Mouse (Mus musculus) myocyte (in vitro differentiated cells): Measurements from ENCODE around the gene Celsr2. TPM values are rescaled to one million over a fixed set of nuclear protein-coding genes. Genes with fewer than 3 reads are reported as not detected.
A peak's percentile ranks its signal among the peaks of the same experiment; 100 is the strongest.

Experiments
- H3K27me3 ChIP-seq: one replicate; pipeline ENCODE4 v1.6.1; 2011; ENCODE audit not compliant: control insufficient read depth, insufficient read depth, insufficient read length
- H3K36me3 ChIP-seq: one replicate; pipeline ENCODE4 v1.6.1; 2011; ENCODE audit not compliant: control insufficient read depth, insufficient read depth
- H3K4me2 ChIP-seq: one replicate; pipeline ENCODE4 v1.6.1; 2011; ENCODE audit warnings: low read depth, control low read depth
- H3K4me3 ChIP-seq: one replicate; pipeline ENCODE4 v1.5.1; 2011; ENCODE audit warnings: mild to moderate bottlenecking, control low read depth, moderate library complexity
- H3K79me2 ChIP-seq: one replicate; pipeline ENCODE4 v1.6.1; 2011; ENCODE audit not compliant: control insufficient read depth, insufficient read depth
- H3ac ChIP-seq: one replicate; pipeline ENCODE4 v1.6.1; 2011; ENCODE audit not compliant: control insufficient read depth, insufficient read length
- CEBPB ChIP-seq: IDR thresholded peaks from 2 replicates; pipeline ENCODE4 v1.6.1; 2011; ENCODE audit warnings: mild to moderate bottlenecking, moderate library complexity; ENCODE audit not compliant: poor library complexity, insufficient read depth, severe bottlenecking
- E2F4 ChIP-seq: IDR thresholded peaks from one replicate; pipeline ENCODE4 v1.6.1; 2011; ENCODE audit warnings: mild to moderate bottlenecking, control low read depth, moderate library complexity; ENCODE audit not compliant: insufficient read depth
- MAX ChIP-seq: IDR thresholded peaks from one replicate; pipeline ENCODE4 v1.6.1; 2011; ENCODE audit warnings: low read depth, mild to moderate bottlenecking, control low read depth
- MYOD1 ChIP-seq, 3 experiments: IDR thresholded peaks; one replicate each; pipeline ENCODE4 v1.6.1; 2011; ENCODE audit warnings: control low read depth in 2 of 3, low read depth in 2 of 3, mild to moderate bottlenecking in 2 of 3, moderate library complexity in 1 of 3; ENCODE audit not compliant: insufficient read length in 2 of 3, control insufficient read depth in 1 of 3
- MYOG ChIP-seq, 3 experiments: IDR thresholded peaks; one replicate each; pipeline ENCODE4 v1.6.1; 2011; ENCODE audit warnings: control low read depth in 2 of 3, low read depth in 2 of 3, mild to moderate bottlenecking in 2 of 3; ENCODE audit not compliant: insufficient read length in 2 of 3, control insufficient read depth in 1 of 3, insufficient read depth in 1 of 3
- POLR2A ChIP-seq: IDR thresholded peaks from one replicate; pipeline ENCODE4 v1.6.1; 2011; ENCODE audit warnings: low read depth, mild to moderate bottlenecking, control low read depth, moderate library complexity; ENCODE audit not compliant: insufficient read length
- POLR2AphosphoS2 ChIP-seq: IDR thresholded peaks from one replicate; pipeline ENCODE4 v1.6.1; 2011; ENCODE audit warnings: low read depth, control low read depth; ENCODE audit not compliant: insufficient read length
- REST ChIP-seq: IDR thresholded peaks from one replicate; pipeline ENCODE4 v1.6.1; 2011; ENCODE audit warnings: mild to moderate bottlenecking, control low read depth, moderate library complexity; ENCODE audit not compliant: insufficient read depth, insufficient read length
- SRF ChIP-seq: IDR thresholded peaks from one replicate; pipeline ENCODE4 v1.6.1; 2011; ENCODE audit warnings: low read depth; ENCODE audit not compliant: control insufficient read depth, insufficient read length
- TCF12 ChIP-seq: IDR thresholded peaks from one replicate; pipeline ENCODE4 v1.6.1; 2011; ENCODE audit warnings: mild to moderate bottlenecking, control low read depth; ENCODE audit not compliant: poor library complexity, insufficient read depth, severe bottlenecking
- TCF3 ChIP-seq: IDR thresholded peaks from one replicate; pipeline ENCODE4 v1.6.1; 2011; ENCODE audit warnings: low read depth, control low read depth; ENCODE audit not compliant: insufficient read length
- USF1 ChIP-seq: IDR thresholded peaks from one replicate; pipeline ENCODE4 v1.6.1; 2011; ENCODE audit warnings: low read depth, mild to moderate bottlenecking, control low read depth, moderate library complexity
- polyA plus RNA-seq: library from polyadenylated mRNA; unstranded; fragments of >200 nt; fragmentation: generic; extraction: Trizol; gene quantifications from one replicate; pipeline ENCODE4 v1.2.1, GENCODE M21; 2012; ENCODE audit warnings: missing spikeins

Celsr2 gene
- polyA plus RNA-seq, 1 experiment: not detected

DNA sequence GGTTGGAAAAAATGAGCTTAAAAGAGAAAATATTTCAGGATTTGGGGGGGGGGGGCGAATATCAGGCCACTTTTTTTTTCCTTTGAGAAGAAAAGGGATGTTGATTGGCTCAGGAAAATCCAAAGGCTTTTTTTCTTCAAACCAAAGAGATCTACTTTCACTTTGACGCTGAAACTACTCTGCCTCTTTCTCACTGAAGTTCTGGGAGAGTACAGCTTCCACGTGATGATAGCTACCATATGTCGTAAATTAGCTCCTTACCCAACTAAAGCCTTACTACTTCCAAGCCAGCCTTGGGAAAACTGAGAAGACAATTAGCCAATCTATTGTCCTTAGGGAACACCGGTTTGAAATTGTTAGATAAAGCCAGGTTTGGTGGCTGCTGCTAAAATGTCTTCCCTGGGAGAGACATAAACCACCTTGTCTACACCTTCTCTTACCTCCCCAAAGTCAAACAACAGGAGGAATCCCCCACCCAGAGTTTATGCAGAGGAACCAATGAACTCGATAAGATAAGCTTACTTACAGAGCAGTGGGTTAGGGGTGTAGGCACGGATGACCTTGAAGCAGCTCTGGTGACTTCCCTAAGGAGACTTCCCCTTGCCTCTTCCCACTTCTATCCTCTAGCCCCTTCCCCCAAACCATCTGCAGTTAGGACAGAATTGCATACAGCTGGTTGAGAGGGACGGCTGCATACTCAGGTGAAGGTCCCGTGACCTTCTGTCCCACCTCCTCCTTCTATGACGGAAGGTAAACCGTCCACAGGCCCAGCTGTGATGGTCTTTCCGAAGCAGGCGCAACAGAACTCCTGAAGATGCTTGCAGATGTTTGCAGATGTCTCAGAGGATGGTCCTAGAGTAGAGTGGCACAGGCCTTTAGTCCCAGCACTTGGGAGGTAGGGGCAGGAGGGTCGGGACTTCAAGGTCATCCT is 33.1 kb downstream of the Celsr2 start:
- Histone ChIP-seq H3K4me2 (peak overlapping the region; percentile 68), H3K36me3 (no peaks in the 10 kb centered on the region), H3ac (no peak overlapping the region), H3K27me3 (peaks cover 8% of the 10 kb centered on the region), H3K79me2 (no peaks in the 10 kb centered on the region), H3K4me3 (peak overlapping the region; percentile 45)
- no peak for TF ChIP-seq POLR2AphosphoS2
- TF ChIP-seq MYOD1 (IDR thresholded peaks at IDR 0.05; ENCODE audit: control insufficient read depth in 1 of 3, insufficient read length in 2 of 3, low read depth in 2 of 3): no peak
- TF ChIP-seq REST: no peak
- TF ChIP-seq TCF12: no peak
- TF ChIP-seq MAX: no peak
- TF ChIP-seq USF1: no peak
- TF ChIP-seq CEBPB: no peak
- no peak for TF ChIP-seq SRF
- TF ChIP-seq POLR2A: no peak
- no peak for TF ChIP-seq TCF3
- TF ChIP-seq MYOG (IDR thresholded peaks at IDR 0.05; ENCODE audit: control insufficient read depth in 1 of 3, insufficient read depth in 1 of 3, insufficient read length in 2 of 3, low read depth in 2 of 3): no peak
- no peak for TF ChIP-seq E2F4

DNA sequence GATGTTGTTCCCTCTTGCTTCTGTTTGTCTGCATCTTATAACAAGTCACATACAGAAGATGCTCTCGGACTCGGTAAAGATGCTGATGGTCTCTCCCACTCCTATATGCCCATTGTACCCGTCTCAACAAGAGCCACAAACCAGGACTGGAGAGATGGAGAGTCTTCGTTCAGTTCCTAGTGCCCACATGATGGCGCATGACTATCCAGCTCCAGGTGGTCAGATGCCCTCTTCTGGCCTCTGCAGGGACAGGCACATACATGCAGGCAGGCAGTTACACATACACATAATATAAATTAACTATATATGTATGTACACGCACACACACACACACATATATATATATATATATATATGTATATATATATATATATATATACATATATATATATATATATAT is 34.7 kb downstream of the Celsr2 start:
- Histone ChIP-seq H3ac (no peak overlapping the region), H3K4me2 (no peak overlapping the region), H3K79me2 (no peaks in the 10 kb centered on the region), H3K4me3 (no peak overlapping the region), H3K36me3 (no peaks in the 10 kb centered on the region), H3K27me3 (peaks cover 19% of the 10 kb centered on the region)
- TF ChIP-seq CEBPB: no peak
- TF ChIP-seq TCF3: no peak
- TF ChIP-seq POLR2A: no peak
- no peak for TF ChIP-seq MAX
- no peak for TF ChIP-seq TCF12
- no peak for TF ChIP-seq POLR2AphosphoS2
- no peak for TF ChIP-seq MYOD1 (IDR thresholded peaks at IDR 0.05; ENCODE audit: control insufficient read depth in 1 of 3, insufficient read length in 2 of 3, low read depth in 2 of 3)
- TF ChIP-seq SRF: no peak
- no peak for TF ChIP-seq USF1
- no peak for TF ChIP-seq E2F4

DNA sequence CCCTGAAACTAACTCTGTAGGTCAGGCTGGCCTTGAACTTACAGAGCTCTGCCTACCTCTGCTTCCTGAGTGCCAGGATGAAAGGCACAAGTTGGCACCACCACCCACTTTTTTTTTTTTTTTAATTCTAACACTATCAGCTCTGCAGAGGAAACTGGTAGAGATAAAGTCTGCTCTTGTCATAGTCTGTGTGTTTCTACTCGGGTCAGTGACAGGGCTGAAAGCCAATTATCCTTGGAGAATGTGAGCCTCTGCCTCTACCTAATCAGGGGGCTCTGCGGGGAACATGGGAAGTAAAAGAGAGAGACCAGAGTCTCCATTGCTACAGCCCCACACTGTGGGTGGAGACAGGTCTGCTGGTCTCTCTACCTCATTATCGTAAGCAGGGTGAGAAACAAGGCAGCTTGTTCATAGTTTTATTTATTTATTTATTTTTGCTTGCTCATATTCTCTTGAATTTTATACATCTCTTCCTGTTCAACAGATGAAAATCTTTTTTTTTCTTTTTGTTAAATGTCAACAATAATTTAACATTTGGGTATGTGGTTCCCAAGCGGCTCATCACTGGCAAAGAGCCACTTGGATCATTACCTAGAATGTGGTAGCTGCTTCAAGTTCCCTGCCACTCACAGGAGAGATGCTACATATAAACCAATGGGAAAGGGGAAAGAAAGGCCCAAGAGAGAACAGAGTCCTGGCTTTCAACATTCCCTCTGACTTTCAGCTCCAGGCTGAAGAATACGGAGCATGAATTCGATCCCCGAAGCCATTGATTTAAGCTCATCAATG is 36.3 kb downstream of the Celsr2 start:
- Histone ChIP-seq H3K79me2 (no peaks in the 10 kb centered on the region), H3ac (no peak overlapping the region)

DNA sequence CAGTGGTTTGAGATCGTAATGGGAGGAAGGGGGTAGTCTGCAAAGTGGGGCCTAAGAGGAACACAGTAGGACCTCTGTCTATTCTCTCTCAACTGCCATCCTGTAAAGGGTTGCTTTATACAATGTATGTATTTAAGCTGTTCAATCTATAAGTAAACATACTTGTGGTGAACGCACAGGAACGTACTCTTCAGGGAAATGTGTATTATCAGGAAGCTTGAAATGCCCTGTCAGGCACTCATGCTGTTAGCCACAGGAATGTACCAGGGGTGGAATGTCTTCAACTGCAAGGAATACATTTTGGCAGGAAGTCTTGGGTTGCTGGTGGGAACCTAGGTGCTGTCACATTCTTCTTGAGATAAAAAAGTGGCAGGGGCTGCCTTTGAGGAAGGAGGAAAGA is 42.7 kb downstream of the Celsr2 start:
- no peak overlapping the region for H3K4me3 ChIP-seq
- TF ChIP-seq MYOD1 (IDR thresholded peaks at IDR 0.05; ENCODE audit: control insufficient read depth in 1 of 3, insufficient read length in 2 of 3, low read depth in 2 of 3): no peak
- TF ChIP-seq MAX: no peak
- no peak for TF ChIP-seq POLR2A
- no peak for TF ChIP-seq USF1
- TF ChIP-seq TCF3: no peak
- TF ChIP-seq TCF12: no peak
- TF ChIP-seq E2F4: no peak
- TF ChIP-seq CEBPB: no peak
- no peak for TF ChIP-seq POLR2AphosphoS2
- TF ChIP-seq MYOG (IDR thresholded peaks at IDR 0.05; ENCODE audit: control insufficient read depth in 1 of 3, insufficient read depth in 1 of 3, insufficient read length in 2 of 3, low read depth in 2 of 3): no peak
- no peak for TF ChIP-seq SRF
- TF ChIP-seq REST: no peak
- no peak overlapping the region for H3ac ChIP-seq
- no peaks in the 10 kb centered on the region for H3K36me3 ChIP-seq
- H3K27me3 ChIP-seq: peaks cover 55% of the 10 kb centered on the region
- H3K79me2 ChIP-seq: no peaks in the 10 kb centered on the region
- H3K4me2 ChIP-seq: no peak overlapping the region

More for the DNA sequence above, 36.3 kb downstream of the Celsr2 start:
- Histone ChIP-seq H3K36me3 (no peaks in the 10 kb centered on the region), H3K4me2 (no peak overlapping the region), H3K27me3 (peaks cover 33% of the 10 kb centered on the region), H3K4me3 (no peak overlapping the region)
- TF ChIP-seq E2F4 (no peak), POLR2A (no peak), MAX (no peak), CEBPB (no peak)
